ENCODE assay signal across 21 mouse cellular contexts in the genomic region with DNA sequence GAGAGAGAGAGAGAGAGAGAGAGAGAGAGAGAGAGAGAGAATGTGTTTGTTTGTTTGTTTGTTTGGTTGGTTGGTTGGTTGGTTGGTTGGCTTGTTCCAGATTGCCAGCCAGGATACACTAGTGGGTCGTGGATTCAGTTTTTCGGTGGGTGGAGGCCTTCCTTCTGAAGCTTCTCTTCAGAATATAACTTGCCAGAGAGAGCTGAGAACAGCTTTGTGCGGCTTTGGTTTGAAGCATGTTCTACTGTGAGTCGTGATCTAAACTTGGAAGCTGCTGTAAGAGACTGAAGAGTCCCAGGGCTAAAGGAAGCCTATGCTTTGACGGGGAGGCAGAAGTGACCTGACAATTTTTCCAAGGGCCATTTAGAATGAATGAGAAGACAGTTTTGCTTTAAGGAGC. TPM values are rescaled to one million over a fixed set of nuclear protein-coding genes. Genes with fewer than 3 reads are reported as not detected.
DNase-seq lines count a peak whose midpoint lies in the region; ATAC-seq and TF ChIP-seq lines count a peak whose summit lies in the region.
"Had no signal": no experiment of that assay in that cellular context is flagged by ENCODE, and none has a peak within 500 bp of the region (broad histone marks: within the 10 kb centered on the region; RNA-seq: fewer than 3 reads in every experiment).

No protein-coding gene starts in this region.

- peak overlapping the region; percentile 75 for H3K27ac ChIP-seq in heart, embryonic 15.5 days
- H3K27ac ChIP-seq in heart, postnatal 0 days (ENCODE audit: low read depth): peak overlapping the region; percentile 82
- H3K27ac ChIP-seq: embryonic facial prominence, embryonic 15.5 days; limb, embryonic 15.5 days; liver, embryonic 15.5 days; macrophage; midbrain, embryonic 10.5 days had no signal

- ATAC-seq in heart, embryonic 15.5 days (replicated peaks; ENCODE audit: insufficient number of reproducible peaks, insufficient read depth, low FRiP score, low read depth): no peak
- 0 out of 2 replicates have a peak, but pooled peaks have one; percentile 23 for ATAC-seq in heart, postnatal 0 days (ENCODE audit: insufficient read depth, low read depth)

- intact Hi-C loops in heart, postnatal 36 days (cut with DNase I): no loop called here

- no peak overlapping the region for H3K4me2 ChIP-seq in heart, embryonic 15.5 days
- H3K4me2 ChIP-seq in heart, postnatal 0 days (ENCODE audit: low read depth, low read length): no peak overlapping the region
- H3K4me2 ChIP-seq: embryonic facial prominence, embryonic 15.5 days; limb, embryonic 15.5 days; liver, embryonic 15.5 days had no signal

- no peak overlapping the region for H3K4me3 ChIP-seq in heart, embryonic 15.5 days
- H3K4me3 ChIP-seq in heart, postnatal 0 days (ENCODE audit: low read depth, low read length): no peak overlapping the region
- H3K4me3 ChIP-seq: embryonic facial prominence, embryonic 15.5 days; forebrain, embryonic 10.5 days; limb, embryonic 15.5 days; liver, embryonic 15.5 days; midbrain, embryonic 10.5 days had no signal

- whole genome bisulfite sequencing in heart, embryonic 15.5 days: 47% methylated on average over 5 of the region's 5 CpGs
- 24% methylated on average over 5 of the region's 5 CpGs for WGBS in heart, postnatal 0 days

- peaks cover 77% of the 10 kb centered on the region for H3K4me1 ChIP-seq in heart, embryonic 15.5 days (replicated peaks)
- peaks cover 73% of the 10 kb centered on the region for H3K4me1 ChIP-seq in heart, postnatal 0 days (ENCODE audit: control insufficient read depth, insufficient read depth)
- H3K4me1 ChIP-seq: liver, embryonic 15.5 days had no signal

- no peaks in the 10 kb centered on the region for H3K27me3 ChIP-seq in heart, embryonic 15.5 days
- H3K27me3 ChIP-seq in heart, postnatal 0 days (ENCODE audit: control insufficient read depth, insufficient read depth, low read length): no peaks in the 10 kb centered on the region
- H3K27me3 ChIP-seq: embryonic facial prominence, embryonic 15.5 days; limb, embryonic 15.5 days; liver, embryonic 15.5 days had no signal

- no peak for TF ChIP-seq EP300 in heart, postnatal 0 days (IDR thresholded peaks at IDR 0.05; ENCODE audit: low read depth)

- H3K9me3 ChIP-seq in heart, embryonic 15.5 days (replicated peaks): no peaks in the 10 kb centered on the region
- H3K9me3 ChIP-seq in heart, postnatal 0 days (replicated peaks; ENCODE audit: control insufficient read depth, low read length): no peaks in the 10 kb centered on the region
- H3K9me3 ChIP-seq: embryonic facial prominence, embryonic 15.5 days; limb, embryonic 15.5 days; liver, embryonic 15.5 days had no signal

- peak; percentile 72 for DNase-seq in heart, adult 11 months
- DNase-seq in heart, postnatal 4 days: no peak
- DNase-seq in heart, postnatal 36 days: no peak
- peak; percentile 24 for DNase-seq in 3T3-L1 (ENCODE audit: low read depth, low spot score)
- peak; percentile 59 for DNase-seq in heart, postnatal 0 days (ENCODE audit: low spot score)
- no peak for DNase-seq in gastrocnemius, postnatal 10 days
- DNase-seq: adrenal gland, postnatal 14 days; cerebellum, adult 11 months; cerebellum, postnatal 10 days; gastrocnemius, postnatal 14 days; kidney, adult 18-20 months; retina, postnatal 1 day; thymus, postnatal 25 days had no signal

- no peak for TF ChIP-seq CTCF in heart, postnatal 0 days (IDR thresholded peaks at IDR 0.05; ENCODE audit: low read depth)

- H3K9ac ChIP-seq in heart, embryonic 15.5 days: no peak overlapping the region
- no peak overlapping the region for H3K9ac ChIP-seq in heart, postnatal 0 days (replicated peaks; ENCODE audit: low read depth, low read length)
- H3K9ac ChIP-seq: embryonic facial prominence, embryonic 15.5 days; limb, embryonic 15.5 days; liver, embryonic 15.5 days had no signal

- no peaks in the 10 kb centered on the region for H3K36me3 ChIP-seq in heart, embryonic 15.5 days
- H3K36me3 ChIP-seq in heart, postnatal 0 days (replicated peaks; ENCODE audit: control insufficient read depth, insufficient read depth, low read length): no peaks in the 10 kb centered on the region; the same call in 1 of the 2 replicates
- H3K36me3 ChIP-seq: embryonic facial prominence, embryonic 15.5 days; G1E; limb, embryonic 15.5 days; liver, embryonic 15.5 days had no signal

RNA-seq across cellular contexts. Expression of gene Stk39, which starts 59.9 kb away (rescaled TPM):
- 100 to 1,000 TPM; 160 to 163 TPM for total RNA-seq in heart, postnatal 4 days (2021)
- 54.8 and 66.2 TPM in 2 replicates for polyA plus RNA-seq in heart, embryonic 15.5 days (2015; fragmentation: Nextera tagmentation; extraction: Ambion mirVana)
- total RNA-seq in heart, postnatal 36 days (2021): 10 to 100 TPM; 67.5 to 80.3 TPM
- total RNA-seq in heart, postnatal 0 days (2014; rRNA removed; ENCODE audit: low replicate concordance): 81.8 and 84.5 TPM in 2 replicates
- polyA plus RNA-seq in heart, postnatal 0 days (2015; fragmentation: Nextera tagmentation; extraction: Ambion mirVana): 83.9 and 93.2 TPM in 2 replicates
- total RNA-seq in gastrocnemius, postnatal 10 days (2021): 10 to 100 TPM; 15.0 to 17.6 TPM
- polyA plus RNA-seq: G1E had no signal

Comparison
In these comparisons a context has a peak if more than half of its experiments do, and no peak if none do; other contexts are left out.
1. DNase-seq: peak in heart, adult 11 months (single experiment), 3T3-L1 (single experiment) and heart, postnatal 0 days (single experiment); none in heart, postnatal 4 days (single experiment), heart, postnatal 36 days (0 of 2) and gastrocnemius, postnatal 10 days (single experiment).